Mouse (Mus musculus) stomach, embryonic 14.5 days (tissue): ENCODE results near the gene Mpdu1. TPM values are rescaled to one million over a fixed set of nuclear protein-coding genes. Genes with fewer than 3 reads are reported as not detected.
A peak's percentile ranks its signal among the peaks of the same experiment; 100 is the strongest.
"Not testable (repeated sequence)": the region's sequence is repeated elsewhere in the genome, so short reads cannot be mapped to it uniquely, and the experiment has no call there.

Experiments
- ATAC-seq: fragments of 200-750 bp; cut with Nextera tagmentation; 2 replicates; pipeline ENCODE4 v1.8.0; 2017; ENCODE audit warnings: low read depth, moderate TSS enrichment; ENCODE audit not compliant: insufficient number of reproducible peaks, insufficient read depth, low FRiP score
- H3K27ac ChIP-seq: fragments of 300-500 bp; sonication (generic); 2 replicates; pipeline ENCODE4 v1.5.1; 2014; ENCODE audit warnings: mild to moderate bottlenecking, low read length, moderate library complexity, mixed read lengths
- H3K27me3 ChIP-seq: fragments of 300-500 bp; sonication (generic); 2 replicates; pipeline ENCODE4 v1.6.1; 2014; ENCODE audit warnings: low read length, control low read depth, mixed read lengths; ENCODE audit not compliant: control insufficient read depth, insufficient read depth
- H3K36me3 ChIP-seq: fragments of 300-500 bp; sonication (generic); 2 replicates; pipeline ENCODE4 v1.6.1; 2014; ENCODE audit warnings: mild to moderate bottlenecking, control low read depth, low read length, moderate library complexity, mixed read lengths; ENCODE audit not compliant: control insufficient read depth, insufficient read depth
- H3K4me1 ChIP-seq: fragments of 300-500 bp; sonication (generic); 2 replicates; pipeline ENCODE4 v1.6.1; 2014; ENCODE audit warnings: low read length, control low read depth, mixed read lengths; ENCODE audit not compliant: control insufficient read depth, insufficient read depth
- H3K4me2 ChIP-seq: fragments of 300-500 bp; sonication (generic); replicated peaks from 2 replicates; pipeline ENCODE4 v1.6.1; 2014; ENCODE audit warnings: low read depth, low read length, control low read depth
- H3K4me3 ChIP-seq: fragments of 300-500 bp; sonication (generic); 2 replicates; pipeline ENCODE4 v1.5.1; 2014; ENCODE audit warnings: low read depth, low read length, control low read depth
- H3K9ac ChIP-seq: fragments of 300-500 bp; sonication (generic); replicated peaks from 2 replicates; pipeline ENCODE4 v1.6.1; 2014; ENCODE audit warnings: low read depth, mild to moderate bottlenecking, control low read depth, low read length, moderate library complexity, mixed read lengths
- H3K9me3 ChIP-seq: fragments of 300-500 bp; sonication (generic); 2 replicates; pipeline ENCODE4 v1.6.1; 2016; ENCODE audit warnings: low read depth, low read length, control low read depth; ENCODE audit not compliant: control insufficient read depth
- WGBS: fragments of 180-500 bp; shearing (Covaris S2); extraction: QIAGEN DNeasy Blood & Tissue Kit; methylation state at CpG from one replicate; pipeline ENCODE4 v1.1.7; 2014; 5-methylcytosine and 5-hydroxymethylcytosine counted together
- polyA plus RNA-seq: library from polyadenylated mRNA; unstranded; fragments of >200 nt; fragmentation: Nextera tagmentation; extraction: Ambion mirVana; gene quantifications from 2 replicates; pipeline ENCODE4 v1.2.1, GENCODE M21; 2014

The Mpdu1 gene
- polyA plus RNA-seq, 1 experiment from 2014 or later: 49.9 TPM

DNA sequence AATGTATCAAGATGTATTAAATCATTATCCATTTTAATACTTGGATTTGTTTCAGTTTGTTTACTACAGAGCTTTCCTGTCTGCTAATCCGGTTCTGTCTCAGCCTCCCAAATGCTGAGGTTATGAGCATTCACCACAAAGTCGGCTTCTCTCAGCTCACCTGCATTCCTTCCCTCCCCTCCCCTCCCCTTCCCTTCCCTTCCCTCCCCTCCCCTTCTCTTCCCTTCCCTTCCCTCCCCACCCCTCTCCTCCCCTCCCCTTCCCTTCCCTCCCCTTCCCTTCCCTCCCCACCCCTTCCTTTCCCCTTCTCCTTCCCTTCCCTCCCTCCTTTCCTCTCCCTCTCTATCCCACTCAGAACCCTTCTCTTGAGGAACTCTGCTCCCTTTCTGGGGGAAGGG is 42.2 kb upstream of the Mpdu1 start:
- H3K9me3 ChIP-seq: no peaks in the 10 kb centered on the region
- WGBS: 25% methylated on average over 2 of the region's 2 CpGs

DNA sequence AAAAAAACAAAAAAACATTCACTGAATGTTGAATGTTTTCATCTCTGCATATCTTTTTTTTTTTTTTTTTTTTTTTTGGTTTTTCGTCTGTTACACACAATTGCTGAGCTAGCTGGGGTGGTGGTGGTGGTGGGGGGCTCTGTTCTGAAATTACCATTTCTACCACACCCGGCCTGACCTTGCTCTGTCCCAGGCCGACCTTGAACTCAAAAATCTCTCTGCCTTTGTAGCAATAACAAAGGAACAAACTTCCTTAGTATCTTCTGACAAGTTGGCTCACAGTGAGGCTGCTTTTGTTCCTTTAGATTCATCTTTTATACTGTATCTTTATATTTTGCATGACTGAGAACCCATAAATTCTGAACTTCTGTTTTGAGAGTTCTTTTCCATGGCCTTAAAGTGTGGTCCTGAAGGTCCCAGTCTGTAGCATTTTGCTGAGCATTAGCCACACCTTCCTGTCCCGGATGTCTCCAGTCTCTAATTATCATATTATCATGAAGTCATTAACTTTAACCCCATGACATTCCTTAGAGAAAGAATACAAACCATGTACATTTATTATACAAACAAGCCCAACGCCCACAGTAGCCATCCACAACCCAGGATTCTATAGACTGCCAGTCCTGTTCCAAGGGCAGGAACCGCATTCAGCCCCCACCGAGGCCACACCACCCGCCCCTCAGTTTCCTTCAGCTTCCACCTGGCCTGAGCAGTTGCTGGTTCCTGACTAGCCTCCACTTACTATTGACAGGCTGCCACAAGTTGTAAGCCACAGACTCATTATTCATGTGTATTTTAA is 41.6 kb upstream of the Mpdu1 start:
- Histone ChIP-seq H3K4me1 (no peaks in the 10 kb centered on the region), H3K27ac (no peak overlapping the region), H3K4me2 (no peak overlapping the region), H3K9ac (no peak overlapping the region), H3K4me3 (no peak overlapping the region), H3K36me3 (no peaks in the 10 kb centered on the region), H3K9me3 (no peaks in the 10 kb centered on the region), H3K27me3 (no peaks in the 10 kb centered on the region)
- ATAC-seq: no peak
- WGBS: 58% methylated on average over 8 of the region's 8 CpGs

More for the DNA sequence above, 42.2 kb upstream of the Mpdu1 start:
- Histone ChIP-seq H3K4me2 (no peak overlapping the region), H3K27ac (no peak overlapping the region), H3K36me3 (no peaks in the 10 kb centered on the region), H3K4me1 (no peaks in the 10 kb centered on the region), H3K4me3 (no peak overlapping the region), H3K9ac (no peak overlapping the region), H3K27me3 (no peaks in the 10 kb centered on the region)
- ATAC-seq: no peak

DNA sequence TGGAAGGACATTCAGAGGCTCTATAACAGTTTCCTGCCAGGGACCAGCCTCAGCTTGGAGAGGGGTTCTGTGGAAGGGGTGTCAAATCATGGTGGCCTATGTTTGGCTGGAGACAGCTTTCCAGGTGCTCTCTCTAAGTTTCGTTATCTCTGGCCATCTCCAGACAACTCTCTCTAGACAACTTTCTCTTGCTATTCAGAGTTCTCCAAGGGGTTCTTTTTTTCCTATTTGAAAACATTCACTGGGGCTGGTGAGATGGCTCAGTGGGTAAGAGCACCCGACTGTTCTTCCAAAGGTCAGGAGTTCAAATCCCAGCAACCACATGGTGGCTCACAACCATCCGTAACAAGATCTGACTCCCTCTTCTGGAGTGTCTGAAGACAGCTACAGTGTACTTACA is 40.9 kb upstream of the Mpdu1 start:
- 55% methylated on average over 2 of the region's 3 CpGs for WGBS
- H3K4me3 ChIP-seq, ATAC-seq, H3K9me3 ChIP-seq, H3K27me3 ChIP-seq, H3K36me3 ChIP-seq, H3K4me1 ChIP-seq, H3K4me2 ChIP-seq, H3K27ac ChIP-seq, H3K9ac ChIP-seq: not testable (repeated sequence)

DNA sequence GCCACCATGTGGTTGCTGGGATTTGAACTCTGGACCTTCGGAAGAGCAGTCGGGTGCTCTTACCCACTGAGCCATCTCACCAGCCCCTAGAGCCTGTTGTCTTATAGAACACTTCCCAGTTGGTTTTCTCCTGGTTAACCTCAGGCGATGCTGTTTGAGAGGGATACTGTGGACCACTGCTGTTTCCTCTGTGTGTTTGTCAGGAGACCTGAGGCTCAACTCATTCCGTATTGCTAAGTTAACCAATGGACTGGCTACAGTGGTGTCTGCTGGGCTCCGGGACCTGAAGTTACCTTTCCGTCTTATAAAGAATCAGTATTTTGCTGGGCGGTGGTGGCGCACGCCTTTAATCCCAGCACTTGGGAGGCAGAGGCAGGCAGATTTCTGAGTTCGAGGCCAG is 40.4 kb upstream of the Mpdu1 start:
- not testable (repeated sequence) for H3K4me3 ChIP-seq, H3K27me3 ChIP-seq, H3K9ac ChIP-seq, H3K9me3 ChIP-seq, H3K27ac ChIP-seq, H3K4me2 ChIP-seq, H3K4me1 ChIP-seq, H3K36me3 ChIP-seq, ATAC-seq
- WGBS: 95% methylated on average over 10 of the region's 10 CpGs

DNA sequence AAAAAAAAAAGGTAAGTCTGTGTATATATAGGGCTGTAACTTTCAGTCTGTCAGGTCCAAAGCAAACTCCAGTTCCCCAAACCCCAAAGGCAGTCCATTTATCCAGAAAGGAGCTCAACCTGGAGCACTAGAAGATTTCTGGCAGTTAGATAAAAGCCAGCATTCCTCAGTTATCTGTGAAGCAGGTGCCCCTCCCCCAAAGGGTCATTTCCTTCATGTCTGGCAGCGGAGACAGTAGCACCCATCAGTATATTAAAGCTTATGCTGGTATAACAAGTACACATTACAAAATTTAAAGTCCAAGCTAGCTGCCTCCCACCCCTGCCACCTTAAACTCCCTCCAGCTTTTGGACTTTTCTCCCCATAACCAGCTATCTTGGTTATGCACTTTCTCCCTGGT is 37.2 kb upstream of the Mpdu1 start:
- Histone ChIP-seq H3K27me3 (no peaks in the 10 kb centered on the region), H3K9ac (no peak overlapping the region), H3K4me1 (no peaks in the 10 kb centered on the region; the same call in 1 of the 2 replicates), H3K36me3 (no peaks in the 10 kb centered on the region), H3K4me2 (no peak overlapping the region), H3K9me3 (no peaks in the 10 kb centered on the region), H3K27ac (no peak overlapping the region), H3K4me3 (no peak overlapping the region)
- ATAC-seq: no peak
- 29% methylated on average over 1 of the region's 1 CpGs for WGBS

DNA sequence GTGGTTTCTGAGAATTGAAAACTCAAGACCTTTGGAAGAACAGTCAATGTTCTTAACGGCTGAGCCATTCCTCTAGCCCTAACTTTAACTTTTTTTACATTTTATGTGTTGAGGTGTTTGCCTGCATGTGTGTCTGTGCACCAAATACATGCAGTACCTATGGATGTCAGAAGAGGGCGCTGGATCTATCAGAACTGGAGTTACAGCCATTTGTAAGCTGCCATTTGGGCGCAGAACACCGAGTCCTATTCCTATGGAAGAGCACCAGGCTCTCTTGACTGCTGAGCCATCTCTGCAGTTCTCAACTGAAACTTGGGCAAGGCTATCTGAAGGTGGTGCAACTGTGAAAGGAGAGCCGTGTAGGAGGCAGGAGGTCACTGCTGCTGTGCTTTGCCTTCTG is 36.1 kb upstream of the Mpdu1 start:
- no peaks in the 10 kb centered on the region; the same call in 1 of the 2 replicates for H3K4me1 ChIP-seq
- H3K9ac ChIP-seq: no peak overlapping the region
- no peaks in the 10 kb centered on the region for H3K36me3 ChIP-seq
- H3K9me3 ChIP-seq: no peaks in the 10 kb centered on the region
- 75% methylated on average over 5 of the region's 5 CpGs for WGBS
- no peak for ATAC-seq
- H3K4me2 ChIP-seq: no peak overlapping the region
- H3K27me3 ChIP-seq: no peaks in the 10 kb centered on the region
- H3K4me3 ChIP-seq: no peak overlapping the region
- no peak overlapping the region for H3K27ac ChIP-seq

DNA sequence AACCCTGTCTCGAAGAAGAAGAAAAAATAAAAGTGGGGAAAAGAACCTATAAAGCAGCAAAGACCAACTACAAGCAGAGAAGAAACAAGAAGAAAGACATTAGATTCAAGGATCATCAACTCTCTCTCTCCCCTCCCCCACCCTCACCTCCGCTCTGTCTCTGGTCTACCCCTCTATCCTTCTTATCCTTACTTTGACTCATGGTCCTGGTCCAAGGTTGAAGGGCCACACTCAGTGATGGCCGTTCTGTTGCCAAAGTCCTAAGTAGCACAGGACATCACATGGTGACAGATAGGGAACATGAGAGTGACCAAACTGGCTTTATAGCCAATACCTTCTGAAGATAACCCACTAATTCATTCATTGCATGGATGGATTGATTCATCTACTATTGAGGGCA is 35.0 kb upstream of the Mpdu1 start:
- 97% methylated on average over 3 of the region's 3 CpGs for WGBS
- Histone ChIP-seq H3K9ac (no peak overlapping the region), H3K9me3 (no peaks in the 10 kb centered on the region), H3K36me3 (no peaks in the 10 kb centered on the region), H3K4me3 (no peak overlapping the region), H3K4me1 (no peaks in the 10 kb centered on the region; the same call in 1 of the 2 replicates), H3K4me2 (no peak overlapping the region), H3K27me3 (no peaks in the 10 kb centered on the region), H3K27ac (no peak overlapping the region)
- no peak for ATAC-seq

DNA sequence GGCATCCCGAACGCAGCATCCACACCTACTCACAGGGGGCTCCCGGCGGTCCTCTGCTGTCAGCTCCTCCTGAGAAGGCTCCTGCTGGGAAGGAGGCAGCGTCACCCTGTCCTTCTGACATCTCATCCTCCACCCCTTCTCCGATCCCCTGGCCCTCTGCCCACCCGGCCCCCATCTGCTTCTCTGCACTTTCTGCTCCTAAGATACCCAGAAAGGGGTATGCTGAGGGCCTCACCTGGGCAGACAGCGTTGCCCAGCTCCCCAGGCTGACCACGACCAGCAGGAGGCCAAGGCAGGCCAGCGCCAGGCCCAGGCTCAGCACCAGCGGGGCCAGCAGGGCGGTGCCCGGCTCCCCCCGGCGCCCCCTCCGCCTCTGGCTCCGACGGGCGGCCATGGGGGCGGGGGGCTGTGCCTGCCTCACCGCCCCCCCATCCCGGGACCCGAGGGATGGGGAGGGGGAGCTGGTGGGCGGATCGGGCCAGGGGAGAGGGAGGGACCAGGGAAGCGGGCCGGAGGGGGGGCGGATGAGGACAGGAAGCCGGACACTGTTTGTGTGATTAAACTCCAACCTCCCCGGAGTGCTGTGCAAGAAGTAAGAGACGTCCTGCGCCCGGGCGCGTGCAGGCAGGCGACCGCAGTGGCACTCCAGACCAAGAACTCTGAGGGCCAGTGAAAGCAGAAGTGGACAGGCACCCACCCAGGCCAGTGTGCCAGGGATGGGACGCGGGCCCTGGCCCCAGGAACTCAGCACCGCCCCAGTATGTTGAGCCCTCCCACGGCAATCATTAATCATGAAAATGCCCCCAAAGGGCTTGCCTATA is 33.1 kb upstream of the Mpdu1 start, which contains the start of the genes Tnfsf12 and Tnfsfm13:
Gene Tnfsf12 (minus strand): TSS at position 489 of the 821 bp plus-strand sequence.
Gene Tnfsfm13 (minus strand): TSS at position 738 of the 821 bp plus-strand sequence.
- no peaks in the 10 kb centered on the region for H3K36me3 ChIP-seq
- WGBS: 2% methylated on average over 26 of the region's 41 CpGs
- peak within 1 kb of the TSS; percentile 44; the same call in 1 of the 2 replicates for H3K27ac ChIP-seq
- no peaks in the 10 kb centered on the region for H3K9me3 ChIP-seq
- H3K4me2 ChIP-seq: peak within 1 kb of the TSS; percentile 72
- peak within 1 kb of the TSS; percentile 50 for H3K4me3 ChIP-seq
- H3K27me3 ChIP-seq: no peaks in the 10 kb centered on the region
- peak within 1 kb of the TSS; percentile 54 for H3K9ac ChIP-seq
- no peaks in the 10 kb centered on the region; the same call in 1 of the 2 replicates for H3K4me1 ChIP-seq
- peak; percentile 69 for ATAC-seq
